Mouse (Mus musculus): Measurements from ENCODE around the gene Fetub. TPM values are rescaled to one million over a fixed set of nuclear protein-coding genes. Genes with fewer than 3 reads are reported as not detected.

Gene Fetub
- polyA plus RNA-seq, 1 experiment from 2014 or later: not detected

DNA sequence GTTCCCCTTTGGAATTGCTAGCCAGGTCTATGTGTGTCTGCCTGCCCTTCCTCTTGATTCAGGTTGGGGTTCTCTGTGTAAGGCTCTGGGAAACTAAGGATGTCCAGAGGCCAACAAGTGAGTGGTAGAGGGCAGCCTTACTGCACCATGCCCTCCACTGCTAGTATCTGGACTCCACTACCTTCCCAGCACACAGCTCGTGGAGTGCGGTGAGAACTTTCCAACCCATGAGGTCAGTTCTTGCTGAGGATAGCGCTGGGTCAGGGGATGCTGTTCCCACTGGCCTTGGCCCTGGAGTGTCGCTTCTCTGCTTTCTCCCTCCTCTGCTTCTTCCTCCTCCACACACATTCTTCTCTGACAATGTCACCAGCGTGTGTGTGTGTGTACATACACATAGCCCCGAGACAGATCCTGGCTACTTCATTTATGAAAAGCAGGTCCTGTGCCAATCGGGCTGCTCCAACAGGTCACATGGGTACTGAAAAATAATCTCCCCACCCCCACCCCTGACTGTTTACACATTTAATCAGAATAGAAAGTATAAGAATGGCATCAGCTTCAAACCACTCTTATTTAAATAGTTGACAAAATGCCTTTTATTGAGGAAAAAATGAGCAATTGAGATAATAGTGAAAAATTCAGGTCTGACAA, 38.1 kb upstream of the Fetub start:
- no peak overlapping the region for H3K4me2 ChIP-seq (replicated peaks; ENCODE audit: low read depth)
- no peaks in the 10 kb centered on the region for H3K27me3 ChIP-seq (replicated peaks; ENCODE audit: control insufficient read depth, insufficient read depth, low read length)
- no peaks in the 10 kb centered on the region for H3K4me1 ChIP-seq (replicated peaks; ENCODE audit: control insufficient read depth, insufficient read depth, low read length)
- H3K9me3 ChIP-seq (ENCODE audit: control insufficient read depth): no peaks in the 10 kb centered on the region
- no peak overlapping the region for H3K27ac ChIP-seq (ENCODE audit: low read depth, low read length)
- H3K9ac ChIP-seq (ENCODE audit: low read depth, low read length): no peak overlapping the region
- H3K36me3 ChIP-seq (ENCODE audit: control insufficient read depth, insufficient read depth): no peaks in the 10 kb centered on the region
- 67% methylated on average over 7 of the region's 7 CpGs for WGBS
- no peak overlapping the region for H3K4me3 ChIP-seq (ENCODE audit: low read depth, low read length)
- no peak for ATAC-seq
- TF ChIP-seq CTCF (IDR thresholded peaks at IDR 0.05; ENCODE audit: low read depth): no peak

DNA sequence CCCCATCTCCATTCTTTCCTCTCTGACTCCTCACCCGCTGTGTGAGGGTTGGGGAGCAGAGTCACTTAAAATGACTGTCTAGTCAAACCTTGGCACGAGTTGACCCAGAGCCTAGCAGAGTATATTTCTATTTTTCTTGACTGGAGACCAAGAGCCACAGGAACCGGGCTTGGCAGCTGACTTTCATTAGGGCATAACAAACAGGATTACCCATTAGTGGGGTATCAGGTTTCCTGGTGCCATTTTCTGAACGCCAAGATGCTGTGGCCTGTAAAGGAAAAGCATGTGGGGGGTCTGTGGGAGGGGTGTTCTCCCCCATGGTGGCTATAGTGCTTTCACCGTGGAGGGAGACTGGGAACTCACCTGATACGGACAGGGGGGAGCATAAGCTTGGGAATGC, 37.2 kb upstream of the Fetub start:
- H3K4me3 ChIP-seq (ENCODE audit: low read depth, low read length): no peak overlapping the region
- H3K27ac ChIP-seq (ENCODE audit: low read depth, low read length): no peak overlapping the region
- no peaks in the 10 kb centered on the region for H3K36me3 ChIP-seq (ENCODE audit: control insufficient read depth, insufficient read depth)
- WGBS: 36% methylated on average over 6 of the region's 6 CpGs
- H3K4me1 ChIP-seq (replicated peaks; ENCODE audit: control insufficient read depth, insufficient read depth, low read length): no peaks in the 10 kb centered on the region
- no peak overlapping the region for H3K9ac ChIP-seq (ENCODE audit: low read depth, low read length)
- H3K27me3 ChIP-seq (replicated peaks; ENCODE audit: control insufficient read depth, insufficient read depth, low read length): no peaks in the 10 kb centered on the region
- no peak overlapping the region for H3K4me2 ChIP-seq (replicated peaks; ENCODE audit: low read depth)
- no peaks in the 10 kb centered on the region for H3K9me3 ChIP-seq (ENCODE audit: control insufficient read depth)
- no peak for TF ChIP-seq CTCF (IDR thresholded peaks at IDR 0.05; ENCODE audit: low read depth)
- ATAC-seq: no peak

DNA sequence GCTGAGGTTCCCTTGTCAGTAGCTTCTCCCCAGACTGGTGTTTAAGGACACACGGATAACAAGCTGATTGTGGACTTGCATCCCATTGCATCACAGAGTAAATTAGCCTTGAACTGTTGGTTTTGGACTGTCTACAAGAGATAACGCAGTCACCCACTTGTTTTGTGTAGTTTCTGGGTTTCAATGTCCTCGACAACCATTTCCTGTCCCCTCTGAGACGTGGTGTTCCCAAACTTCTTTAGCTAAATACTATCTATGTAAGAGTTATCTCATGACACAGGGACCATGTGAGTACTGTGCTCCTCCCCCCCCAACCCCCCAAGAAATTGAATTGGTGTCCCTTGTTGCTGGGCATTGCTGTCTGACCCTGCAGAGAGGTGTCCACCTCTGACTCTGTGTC, 36.6 kb upstream of the Fetub start:
- no peaks in the 10 kb centered on the region for H3K4me1 ChIP-seq (replicated peaks; ENCODE audit: control insufficient read depth, insufficient read depth, low read length)
- H3K36me3 ChIP-seq (ENCODE audit: control insufficient read depth, insufficient read depth): no peaks in the 10 kb centered on the region
- H3K27ac ChIP-seq (ENCODE audit: low read depth, low read length): no peak overlapping the region
- H3K9me3 ChIP-seq (ENCODE audit: control insufficient read depth): no peaks in the 10 kb centered on the region
- no peaks in the 10 kb centered on the region for H3K27me3 ChIP-seq (replicated peaks; ENCODE audit: control insufficient read depth, insufficient read depth, low read length)
- 57% methylated on average over 4 of the region's 4 CpGs for WGBS
- no peak for ATAC-seq
- H3K9ac ChIP-seq (ENCODE audit: low read depth, low read length): no peak overlapping the region
- TF ChIP-seq CTCF (IDR thresholded peaks at IDR 0.05; ENCODE audit: low read depth): no peak
- no peak overlapping the region for H3K4me3 ChIP-seq (ENCODE audit: low read depth, low read length)
- no peak overlapping the region for H3K4me2 ChIP-seq (replicated peaks; ENCODE audit: low read depth)

DNA sequence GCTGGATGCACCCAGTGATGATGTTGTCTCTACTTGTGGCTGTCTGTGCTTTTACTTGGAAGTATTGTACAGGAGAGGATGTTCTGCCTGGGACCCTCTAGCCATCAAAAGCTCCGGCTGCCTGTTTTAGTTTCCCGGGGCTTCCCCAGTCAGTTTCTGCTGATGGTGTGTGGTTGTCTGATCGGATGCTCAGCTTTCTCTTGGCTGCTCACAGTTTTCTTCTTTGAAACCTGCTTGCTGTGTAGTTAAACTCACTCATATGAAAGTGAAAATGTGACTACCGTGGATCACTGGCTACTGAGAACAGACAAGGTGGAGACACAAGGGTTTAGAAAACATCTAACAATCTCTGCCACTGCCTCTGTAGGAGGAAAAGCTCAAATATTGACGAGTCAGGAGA, 34.7 kb upstream of the Fetub start:
- Histone ChIP-seq H3K27me3 (replicated peaks; ENCODE audit: control insufficient read depth, insufficient read depth, low read length) (no peaks in the 10 kb centered on the region), H3K9ac (ENCODE audit: low read depth, low read length) (no peak overlapping the region), H3K9me3 (ENCODE audit: control insufficient read depth) (no peaks in the 10 kb centered on the region), H3K36me3 (ENCODE audit: control insufficient read depth, insufficient read depth) (no peaks in the 10 kb centered on the region), H3K4me1 (replicated peaks; ENCODE audit: control insufficient read depth, insufficient read depth, low read length) (no peaks in the 10 kb centered on the region), H3K4me2 (replicated peaks; ENCODE audit: low read depth) (no peak overlapping the region), H3K4me3 (ENCODE audit: low read depth, low read length) (no peak overlapping the region), H3K27ac (ENCODE audit: low read depth, low read length) (no peak overlapping the region)
- WGBS: 75% methylated on average over 5 of the region's 5 CpGs
- TF ChIP-seq CTCF (IDR thresholded peaks at IDR 0.05; ENCODE audit: low read depth): no peak
- no peak for ATAC-seq

DNA sequence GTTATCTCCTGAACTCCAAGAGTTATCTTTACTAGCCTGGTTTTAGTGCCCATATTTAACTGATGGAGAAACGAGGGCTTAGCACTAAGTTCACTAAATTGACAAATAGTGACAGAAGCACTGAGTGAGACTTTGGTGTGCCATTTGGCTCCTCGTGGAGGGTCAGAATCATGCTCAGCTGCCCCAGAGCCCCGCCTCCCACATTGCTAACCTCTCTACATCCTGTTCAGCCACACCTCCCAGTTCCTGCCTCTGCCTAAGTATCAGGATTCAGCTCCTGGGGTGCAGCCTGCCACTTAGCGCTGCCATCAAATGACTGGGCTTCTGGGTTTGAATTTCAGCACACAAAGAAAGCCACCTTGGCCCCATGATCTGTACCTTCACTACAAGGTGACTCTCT, 32.8 kb upstream of the Fetub start:
- no peaks in the 10 kb centered on the region for H3K4me1 ChIP-seq (replicated peaks; ENCODE audit: control insufficient read depth, insufficient read depth, low read length)
- H3K4me2 ChIP-seq (replicated peaks; ENCODE audit: low read depth): no peak overlapping the region
- H3K36me3 ChIP-seq (ENCODE audit: control insufficient read depth, insufficient read depth): no peaks in the 10 kb centered on the region
- ATAC-seq: no peak
- no peaks in the 10 kb centered on the region for H3K9me3 ChIP-seq (ENCODE audit: control insufficient read depth)
- H3K27me3 ChIP-seq (replicated peaks; ENCODE audit: control insufficient read depth, insufficient read depth, low read length): no peaks in the 10 kb centered on the region
- H3K27ac ChIP-seq (ENCODE audit: low read depth, low read length): no peak overlapping the region
- H3K4me3 ChIP-seq (ENCODE audit: low read depth, low read length): no peak overlapping the region
- TF ChIP-seq CTCF (IDR thresholded peaks at IDR 0.05; ENCODE audit: low read depth): no peak
- 17% methylated on average over 4 of the region's 4 CpGs for WGBS
- H3K9ac ChIP-seq (ENCODE audit: low read depth, low read length): no peak overlapping the region

DNA sequence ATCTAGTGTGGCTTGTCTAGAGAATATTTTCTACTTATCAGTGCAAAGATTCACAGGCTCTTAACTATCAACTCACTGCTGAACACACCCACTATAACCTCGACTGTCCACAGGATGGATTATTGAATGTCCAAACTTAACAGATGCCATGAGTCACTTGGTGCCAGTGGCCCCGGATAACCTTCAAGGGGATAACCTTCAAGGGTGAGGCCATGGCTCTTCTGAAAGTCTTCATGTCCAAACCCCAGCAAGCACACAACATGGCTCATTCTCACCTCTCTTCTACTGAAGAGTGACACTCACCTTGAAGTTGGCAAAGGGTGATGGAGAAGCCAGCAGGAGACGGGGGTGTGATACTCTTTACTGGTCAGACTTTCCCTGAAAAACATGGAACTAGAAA, 31.4 kb upstream of the Fetub start:
- no peak for TF ChIP-seq CTCF (IDR thresholded peaks at IDR 0.05; ENCODE audit: low read depth)
- Histone ChIP-seq H3K4me2 (replicated peaks; ENCODE audit: low read depth) (no peak overlapping the region), H3K27me3 (replicated peaks; ENCODE audit: control insufficient read depth, insufficient read depth, low read length) (no peaks in the 10 kb centered on the region), H3K27ac (ENCODE audit: low read depth, low read length) (no peak overlapping the region), H3K36me3 (ENCODE audit: control insufficient read depth, insufficient read depth) (no peaks in the 10 kb centered on the region), H3K9ac (ENCODE audit: low read depth, low read length) (no peak overlapping the region), H3K9me3 (ENCODE audit: control insufficient read depth) (no peaks in the 10 kb centered on the region), H3K4me1 (replicated peaks; ENCODE audit: control insufficient read depth, insufficient read depth, low read length) (no peaks in the 10 kb centered on the region), H3K4me3 (ENCODE audit: low read depth, low read length) (no peak overlapping the region)
- WGBS: 55% methylated on average over 3 of the region's 3 CpGs
- ATAC-seq: no peak

DNA sequence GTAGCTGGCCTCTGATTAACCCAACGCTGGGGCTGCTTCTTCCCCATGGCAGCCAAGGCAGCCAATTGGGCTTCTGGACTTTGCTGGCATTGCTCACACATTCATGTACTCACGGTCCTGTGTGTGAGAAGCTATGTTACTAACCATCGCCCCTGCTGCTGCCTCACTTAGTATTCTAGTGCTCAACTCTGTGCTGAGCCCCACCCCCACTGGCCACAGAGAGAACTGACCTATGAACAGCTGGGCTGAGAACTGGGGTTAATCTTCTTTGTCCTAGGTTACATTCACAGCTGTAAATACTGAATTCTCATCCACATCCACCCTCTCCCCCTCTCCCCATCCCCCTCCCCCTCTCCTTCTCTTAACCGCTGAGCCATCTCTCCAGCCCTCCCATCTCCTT, 29.3 kb upstream of the Fetub start:
- Histone ChIP-seq H3K27ac (ENCODE audit: low read depth, low read length) (no peak overlapping the region), H3K9ac (ENCODE audit: low read depth, low read length) (no peak overlapping the region), H3K36me3 (ENCODE audit: control insufficient read depth, insufficient read depth) (no peaks in the 10 kb centered on the region), H3K4me2 (replicated peaks; ENCODE audit: low read depth) (no peak overlapping the region), H3K27me3 (replicated peaks; ENCODE audit: control insufficient read depth, insufficient read depth, low read length) (no peaks in the 10 kb centered on the region), H3K4me1 (replicated peaks; ENCODE audit: control insufficient read depth, insufficient read depth, low read length) (no peaks in the 10 kb centered on the region), H3K4me3 (ENCODE audit: low read depth, low read length) (no peak overlapping the region), H3K9me3 (ENCODE audit: control insufficient read depth) (no peaks in the 10 kb centered on the region)
- 82% methylated on average over 4 of the region's 4 CpGs for WGBS
- no peak for TF ChIP-seq CTCF (IDR thresholded peaks at IDR 0.05; ENCODE audit: low read depth)
- no peak for ATAC-seq
